Mouse (Mus musculus) limb, embryonic 14.5 days (tissue): ENCODE measurements around the gene Tmem270. TPM values are rescaled to one million over a fixed set of nuclear protein-coding genes. Genes with fewer than 3 reads are reported as not detected.

Source experiments
- ATAC-seq: fragments of 200-750 bp; cut with Nextera tagmentation; 2 replicates; pipeline ENCODE4 v1.8.0; 2017; ENCODE audit warnings: low read depth, moderate number of reproducible peaks, moderate TSS enrichment; ENCODE audit not compliant: low FRiP score
- DNase-seq: peaks from one replicate; pipeline ENCODE4 v3.0.0-alpha.2; 2015; ENCODE audit warnings: low spot score
- H3K27ac ChIP-seq: fragments of 300-500 bp; sonication (generic); replicated peaks from 2 replicates; pipeline ENCODE4 v1.5.1; 2014; ENCODE audit warnings: low read depth, mild to moderate bottlenecking, low read length, moderate library complexity, mixed read lengths
- H3K27me3 ChIP-seq: fragments of 300-500 bp; sonication (generic); 2 replicates; pipeline ENCODE4 v1.6.1; 2014; ENCODE audit warnings: low read length, mixed read lengths; ENCODE audit not compliant: control insufficient read depth, insufficient read depth
- H3K36me3 ChIP-seq: fragments of 300-500 bp; sonication (generic); 2 replicates; pipeline ENCODE4 v1.6.1; 2014; ENCODE audit warnings: mild to moderate bottlenecking, low read length, moderate library complexity, mixed read lengths; ENCODE audit not compliant: control insufficient read depth, insufficient read depth
- H3K4me1 ChIP-seq: fragments of 300-500 bp; sonication (generic); 2 replicates; pipeline ENCODE4 v1.6.1; 2014; ENCODE audit warnings: antibody characterized with exemption, low read length, mixed read lengths; ENCODE audit not compliant: control insufficient read depth, insufficient read depth
- H3K4me2 ChIP-seq: fragments of 300-500 bp; sonication (generic); replicated peaks from 2 replicates; pipeline ENCODE4 v1.6.1; 2014; ENCODE audit warnings: low read depth, mild to moderate bottlenecking, low read length, moderate library complexity; ENCODE audit not compliant: severe bottlenecking
- H3K4me3 ChIP-seq: fragments of 300-500 bp; sonication (generic); replicated peaks from 2 replicates; pipeline ENCODE4 v1.5.1; 2014; ENCODE audit warnings: low read length
- H3K9ac ChIP-seq: fragments of 300-500 bp; sonication (generic); 2 replicates; pipeline ENCODE4 v1.6.1; 2014; ENCODE audit warnings: mild to moderate bottlenecking, low read depth, low read length, moderate library complexity; ENCODE audit not compliant: severe bottlenecking
- H3K9me3 ChIP-seq: fragments of 300-500 bp; sonication (generic); 2 replicates; pipeline ENCODE4 v1.6.1; 2016; ENCODE audit warnings: low read length; ENCODE audit not compliant: control insufficient read depth
- POLR2A ChIP-seq: fragments of 200-500 bp; IDR thresholded peaks from 2 replicates; pipeline ENCODE4 v1.8.0; 2012; ENCODE audit warnings: inconsistent platforms, mild to moderate bottlenecking, moderate library complexity, borderline replicate concordance; ENCODE audit not compliant: insufficient read depth, insufficient read length; ENCODE audit errors: extremely low read depth
- WGBS: fragments of 180-500 bp; shearing (Covaris S2); extraction: QIAGEN DNeasy Blood & Tissue Kit; methylation state at CpG from one replicate; pipeline ENCODE4 v1.1.7; 2014; 5-methylcytosine and 5-hydroxymethylcytosine counted together
- polyA plus RNA-seq, 2 experiments: library from polyadenylated mRNA; depleted of rRNA in 1 of 2; stranded (reverse) in 1 of 2; unstranded in 1 of 2; fragments of >200 nt; fragmentation: Nextera tagmentation in 1 of 2; extraction: Ambion mirVana in 1 of 2; gene quantifications; 2 replicates each; pipeline versions ENCODE4 v1.2.1 to v1.2.3; 2012 to 2014

The Tmem270 gene
- polyA plus RNA-seq, 2 experiments: not detected

GRCm38 (mm10) chr5:134929988-134930387 lies 23.5 kb upstream of the Tmem270 start:
- Histone ChIP-seq H3K4me3 (no peak overlapping the region), H3K4me2 (no peak overlapping the region), H3K9ac (no peak overlapping the region), H3K9me3 (no peaks in the 10 kb centered on the region), H3K36me3 (no peaks in the 10 kb centered on the region), H3K27me3 (no peaks in the 10 kb centered on the region), H3K4me1 (no peaks in the 10 kb centered on the region), H3K27ac (no peak overlapping the region)
- DNase-seq (no peak), ATAC-seq (no peak)
- 91% methylated on average over 2 of the region's 2 CpGs for WGBS
- TF ChIP-seq POLR2A: no peak

GRCm38 (mm10) chr5:134926726-134927125 lies 20.2 kb upstream of the Tmem270 start:
- no peak for ATAC-seq
- Histone ChIP-seq H3K27me3 (no peaks in the 10 kb centered on the region), H3K36me3 (no peaks in the 10 kb centered on the region), H3K4me1 (no peaks in the 10 kb centered on the region), H3K27ac (no peak overlapping the region), H3K4me2 (no peak overlapping the region), H3K9ac (no peak overlapping the region), H3K4me3 (no peak overlapping the region), H3K9me3 (no peaks in the 10 kb centered on the region)
- DNase-seq: no peak
- 72% methylated on average over 4 of the region's 4 CpGs for WGBS
- no peak for TF ChIP-seq POLR2A

- no peak overlapping the region for H3K9ac ChIP-seq
- DNase-seq (no peak), ATAC-seq (no peak)
- no peak overlapping the region for H3K4me2 ChIP-seq
- no peaks in the 10 kb centered on the region for H3K27me3 ChIP-seq
- no peak overlapping the region for H3K4me3 ChIP-seq
- no peak for TF ChIP-seq POLR2A
- H3K9me3 ChIP-seq: no peaks in the 10 kb centered on the region
- WGBS: 71% methylated on average over 6 of the region's 6 CpGs
- no peaks in the 10 kb centered on the region for H3K36me3 ChIP-seq
- H3K27ac ChIP-seq: no peak overlapping the region
- H3K4me1 ChIP-seq: no peaks in the 10 kb centered on the region
These were observed 16.6 kb upstream of the Tmem270 start for GRCm38 (mm10) chr5:134923141-134923540.

GRCm38 (mm10) chr5:134921106-134921505 lies 14.6 kb upstream of the Tmem270 start:
- H3K4me3 ChIP-seq: no peak overlapping the region
- no peak overlapping the region for H3K4me2 ChIP-seq
- no peak overlapping the region for H3K9ac ChIP-seq
- TF ChIP-seq POLR2A: no peak
- WGBS: 91% methylated on average over 8 of the region's 8 CpGs
- no peaks in the 10 kb centered on the region for H3K36me3 ChIP-seq
- DNase-seq (no peak), ATAC-seq (no peak)
- no peaks in the 10 kb centered on the region for H3K27me3 ChIP-seq
- H3K4me1 ChIP-seq: no peaks in the 10 kb centered on the region
- no peak overlapping the region for H3K27ac ChIP-seq
- H3K9me3 ChIP-seq: no peaks in the 10 kb centered on the region

GRCm38 (mm10) chr5:134920106-134920687 lies 13.7 kb upstream of the Tmem270 start:
- no peaks in the 10 kb centered on the region for H3K9me3 ChIP-seq
- no peaks in the 10 kb centered on the region for H3K27me3 ChIP-seq
- H3K36me3 ChIP-seq: no peaks in the 10 kb centered on the region
- no peak overlapping the region for H3K9ac ChIP-seq
- WGBS: 77% methylated on average over 6 of the region's 6 CpGs
- ATAC-seq (no peak), DNase-seq (no peak)
- no peak overlapping the region for H3K4me2 ChIP-seq
- TF ChIP-seq POLR2A: no peak
- no peaks in the 10 kb centered on the region for H3K4me1 ChIP-seq
- no peak overlapping the region for H3K27ac ChIP-seq
- no peak overlapping the region for H3K4me3 ChIP-seq

GRCm38 (mm10) chr5:134919097-134919496 lies 12.6 kb upstream of the Tmem270 start:
- WGBS: 88% methylated on average over 3 of the region's 3 CpGs

More at GRCm38 (mm10) chr5:134919097-134919496, 12.6 kb upstream of the Tmem270 start:
- no peak overlapping the region for H3K4me3 ChIP-seq
- no peaks in the 10 kb centered on the region for H3K4me1 ChIP-seq
- TF ChIP-seq POLR2A: no peak
- H3K9ac ChIP-seq: no peak overlapping the region
- no peaks in the 10 kb centered on the region for H3K27me3 ChIP-seq
- H3K4me2 ChIP-seq: no peak overlapping the region
- ATAC-seq (no peak), DNase-seq (no peak)
- no peak overlapping the region for H3K27ac ChIP-seq
- no peaks in the 10 kb centered on the region for H3K9me3 ChIP-seq
- no peaks in the 10 kb centered on the region for H3K36me3 ChIP-seq
